Mouse (Mus musculus) liver, adult (tissue): ENCODE measurements around the gene Rpl10.

ENCODE experiments used
- GATA4 ChIP-seq: IDR thresholded peaks from 2 replicates; pipeline ENCODE4 v1.6.1; 2014; ENCODE audit warnings: mild to moderate bottlenecking, low read length; ENCODE audit not compliant: insufficient replicate concordance

The Rpl10 gene

GRCm38 (mm10) chrX:74312540-74313464, 42.2 kb downstream of the Rpl10 start, which contains the start of gene Fam50a:
Fam50a (plus strand) TSS chrX:74313033.
- TF ChIP-seq GATA4: no peak
